Comparison of ENCODE assay signal across 17 mouse cellular contexts in genomic region chr3:28549391-28549790, GRCm38 (mm10).
DNase-seq lines count a peak whose midpoint lies in the region; ATAC-seq and TF ChIP-seq lines count a peak whose summit lies in the region.
"Had no signal": no experiment of that assay in that cellular context is flagged by ENCODE, and none has a peak within 500 bp of the region (broad histone marks: within the 10 kb centered on the region; RNA-seq: fewer than 3 reads in every experiment).

No protein-coding gene starts in this region.

- H3K9ac ChIP-seq in forebrain, embryonic 12.5 days, result no peak overlapping the region
- no peak overlapping the region for H3K9ac ChIP-seq in lung, embryonic 14.5 days
- peak overlapping the region; percentile 32; the same call in 1 of the 2 replicates for H3K9ac ChIP-seq in intestine, embryonic 16.5 days (ENCODE audit: low read depth, low read length)
- H3K9ac ChIP-seq: liver, postnatal 0 days; midbrain, embryonic 13.5 days had no signal

- H3K4me3 ChIP-seq in forebrain, embryonic 12.5 days (replicated peaks), result no peak overlapping the region
- H3K4me3 ChIP-seq in forebrain, embryonic 10.5 days, result no peak overlapping the region
- H3K4me3 ChIP-seq in lung, embryonic 14.5 days (ENCODE audit: low read depth, low read length), result no peak overlapping the region
- H3K4me3 ChIP-seq in intestine, embryonic 16.5 days (ENCODE audit: low read length), result no peak overlapping the region
- H3K4me3 ChIP-seq: erythroblast, embryonic 14.5 days; limb, embryonic 10.5 days; midbrain, embryonic 13.5 days had no signal

- no peak for DNase-seq in forebrain, embryonic 10.5 days (ENCODE audit: extremely low spot score, low spot score)
- no peak for DNase-seq in lung, embryonic 14.5 days
- no peak for DNase-seq in lung, postnatal 36 days
- peak; percentile 32 for DNase-seq in adrenal gland, postnatal 10 days
- DNase-seq in layer of hippocampus, postnatal 36 days, result no peak
- DNase-seq in left cerebral cortex, adult 9 months (ENCODE audit: low spot score in 2 of 2), result no peak
- DNase-seq: cerebellum, adult 11 months; gastrocnemius, postnatal 14 days; kidney, adult 2 months; liver, postnatal 0 days had no signal

- no peaks in the 10 kb centered on the region for H3K9me3 ChIP-seq in forebrain, embryonic 12.5 days
- no peaks in the 10 kb centered on the region for H3K9me3 ChIP-seq in forebrain, embryonic 10.5 days
- H3K9me3 ChIP-seq in lung, embryonic 14.5 days (ENCODE audit: low read depth, low read length), result no peaks in the 10 kb centered on the region
- no peaks in the 10 kb centered on the region for H3K9me3 ChIP-seq in intestine, embryonic 16.5 days (ENCODE audit: control insufficient read depth, low read length)
- H3K9me3 ChIP-seq: G1E; limb, embryonic 10.5 days; midbrain, embryonic 13.5 days had no signal

- H3K27ac ChIP-seq in forebrain, embryonic 12.5 days, result 0 out of 2 replicates have a peak overlapping the region, but pooled peaks have one; percentile 13
- H3K27ac ChIP-seq in forebrain, embryonic 10.5 days, result no peak overlapping the region
- H3K27ac ChIP-seq in lung, embryonic 14.5 days (ENCODE audit: low read depth), result no peak overlapping the region
- peak overlapping the region; percentile 60 for H3K27ac ChIP-seq in intestine, embryonic 16.5 days (ENCODE audit: low read length)
- H3K27ac ChIP-seq: limb, embryonic 10.5 days; midbrain, embryonic 13.5 days had no signal

- no peaks in the 10 kb centered on the region for H3K36me3 ChIP-seq in forebrain, embryonic 12.5 days (replicated peaks)
- H3K36me3 ChIP-seq in forebrain, embryonic 10.5 days (replicated peaks), result no peaks in the 10 kb centered on the region
- no peaks in the 10 kb centered on the region for H3K36me3 ChIP-seq in lung, embryonic 14.5 days (ENCODE audit: insufficient read depth)
- no peaks in the 10 kb centered on the region for H3K36me3 ChIP-seq in intestine, embryonic 16.5 days (ENCODE audit: control insufficient read depth, insufficient read depth, low read length)
- H3K36me3 ChIP-seq: G1E; limb, embryonic 10.5 days; midbrain, embryonic 13.5 days had no signal

- WGBS in forebrain, embryonic 12.5 days, result 74% methylated on average over 6 of the region's 6 CpGs
- WGBS in forebrain, embryonic 10.5 days, result 68% methylated on average over 6 of the region's 6 CpGs
- 35% methylated on average over 6 of the region's 6 CpGs for WGBS in lung, embryonic 14.5 days
- 42% methylated on average over 6 of the region's 6 CpGs for WGBS in intestine, embryonic 16.5 days

- no peaks in the 10 kb centered on the region for H3K27me3 ChIP-seq in forebrain, embryonic 12.5 days
- H3K27me3 ChIP-seq in forebrain, embryonic 10.5 days (ENCODE audit: poor library complexity, severe bottlenecking), result no peaks in the 10 kb centered on the region
- no peaks in the 10 kb centered on the region for H3K27me3 ChIP-seq in lung, embryonic 14.5 days (ENCODE audit: insufficient read depth, low read length)
- H3K27me3 ChIP-seq in intestine, embryonic 16.5 days (replicated peaks; ENCODE audit: control insufficient read depth, insufficient read depth, low read length), result no peaks in the 10 kb centered on the region; the same call in 1 of the 2 replicates
- H3K27me3 ChIP-seq: midbrain, embryonic 13.5 days had no signal

- H3K4me2 ChIP-seq in forebrain, embryonic 12.5 days, result no peak overlapping the region
- H3K4me2 ChIP-seq in lung, embryonic 14.5 days, result no peak overlapping the region
- H3K4me2 ChIP-seq in intestine, embryonic 16.5 days (ENCODE audit: low read depth, low read length), result no peak overlapping the region
- H3K4me2 ChIP-seq: midbrain, embryonic 13.5 days had no signal

- ATAC-seq in forebrain, embryonic 12.5 days (ENCODE audit: low FRiP score), result no peak
- peak; percentile 12; the same call in 1 of the 2 replicates for ATAC-seq in lung, embryonic 14.5 days (ENCODE audit: insufficient read depth)
- ATAC-seq in intestine, embryonic 16.5 days, result peak; percentile 43
- ATAC-seq: activated CD4-positive, CD25-positive, alpha-beta regulatory T cell, adult 4 months; liver, postnatal 0 days; midbrain, embryonic 13.5 days had no signal

- peaks cover 14% of the 10 kb centered on the region for H3K4me1 ChIP-seq in forebrain, embryonic 12.5 days
- H3K4me1 ChIP-seq in forebrain, embryonic 10.5 days, result peaks cover 8% of the 10 kb centered on the region; the same call in 1 of the 2 replicates
- H3K4me1 ChIP-seq in lung, embryonic 14.5 days (ENCODE audit: insufficient read depth), result no peaks in the 10 kb centered on the region; the same call in 1 of the 2 replicates
- H3K4me1 ChIP-seq in intestine, embryonic 16.5 days (ENCODE audit: control insufficient read depth, insufficient read depth, low read length), result peaks cover 15% of the 10 kb centered on the region

- TF ChIP-seq CTCF in lung, embryonic 14.5 days (IDR thresholded peaks at IDR 0.05; ENCODE audit: low read depth), result no peak

Comparison
In these comparisons a context has a peak if more than half of its experiments do, and no peak if none do; other contexts are left out.
1. H3K27ac ChIP-seq: peak in forebrain, embryonic 12.5 days (single experiment) and intestine, embryonic 16.5 days (single experiment); none in forebrain, embryonic 10.5 days (single experiment) and lung, embryonic 14.5 days (single experiment).